Mouse (Mus musculus): Measurements from ENCODE around the gene Fbxl8. TPM values are rescaled to one million over a fixed set of nuclear protein-coding genes. Genes with fewer than 3 reads are reported as not detected.

Fbxl8 gene
- total and polyA plus RNA-seq, 3 experiments, result 5.2 to 10.5 (median 5.9) TPM

DNA sequence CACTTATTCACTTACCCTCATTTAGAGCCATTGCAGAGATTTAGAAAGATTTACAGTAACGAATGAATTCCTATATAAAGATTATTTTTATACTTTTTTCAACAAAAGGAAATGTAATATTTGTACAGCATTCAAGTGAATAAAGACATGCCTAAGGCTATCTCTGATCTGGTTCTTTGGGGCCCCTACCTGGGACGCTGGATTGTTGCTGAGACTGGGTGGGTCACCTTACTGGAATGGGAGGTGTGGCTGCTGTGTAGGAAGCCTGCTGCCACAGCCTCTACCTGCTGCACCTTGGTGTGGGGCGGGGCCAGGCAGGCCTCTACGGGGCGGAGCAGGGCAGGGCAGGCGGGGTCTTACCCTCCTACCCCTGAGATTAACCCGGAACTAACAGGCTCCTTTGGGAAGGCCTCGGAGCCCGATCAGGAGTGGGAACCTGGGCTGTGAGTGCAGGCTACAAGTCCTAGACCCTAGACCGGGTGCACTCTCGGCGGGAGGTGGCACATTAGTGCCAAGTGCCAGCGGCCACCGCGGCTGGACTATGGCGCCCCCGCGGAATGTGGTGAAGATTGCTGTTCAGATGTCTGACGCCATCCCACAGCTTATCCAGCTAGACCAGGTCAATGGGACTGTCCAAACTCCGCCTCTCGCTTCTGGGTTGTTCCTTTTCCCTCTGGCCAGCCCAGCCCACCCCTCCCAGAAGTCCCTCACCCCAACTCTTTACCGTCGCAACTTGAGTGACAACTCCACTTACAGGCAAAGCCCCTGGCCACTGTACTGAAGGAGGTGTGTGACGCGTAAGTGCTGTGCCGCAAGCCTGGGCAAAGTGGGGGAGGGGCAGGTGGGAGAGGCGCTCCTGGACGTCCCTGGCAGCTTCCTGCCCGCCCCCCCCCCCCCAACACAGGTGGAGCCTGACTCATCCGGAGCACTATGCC is 41.0 kb downstream of the Fbxl8 start, which contains the start of gene Elmo3:
Gene Elmo3, plus strand, starts transcription at position 391 of the 935 bp plus-strand sequence.
- no peak within 1 kb of the TSS for H3K9ac ChIP-seq (ENCODE audit: insufficient read depth, low read depth)
- DNase-seq (ENCODE audit: extremely low read depth), result no peak
- in situ Hi-C loops (cut with MboI; ENCODE audit: low pct_ligation_motif_present, low pct_unique_long_range_greater_than_20kb, low sequenced_read_pairs), result no loop called here
- TF ChIP-seq POLR2A (IDR thresholded peaks at IDR 0.05; ENCODE audit: low read depth, low read length) (peak; percentile 27; the same call in 1 of the 2 replicates), ZNF384 (IDR thresholded peaks at IDR 0.05; ENCODE audit: low read depth, low read length) (no peak)
- H3K4me3 ChIP-seq (replicated peaks in 1 of 3; ENCODE audit: low read depth in 2 of 3, low read length in 2 of 3, poor library complexity in 1 of 3), result peak within 1 kb of the TSS in 1 of 3 experiments; percentile 18
- H3K9me3 ChIP-seq (replicated peaks; ENCODE audit: low read length), result no peaks in the 10 kb centered on the region
- dilution Hi-C loops (cut with MboI; ENCODE audit: extremely low pct_ligation_motif_present, extremely low pct_unique_long_range_greater_than_20kb, low sequenced_read_pairs), result no loop called here
- peaks cover 4 to 54% of the 10 kb centered on the region in 2 experiments for H3K4me1 ChIP-seq (ENCODE audit: control insufficient read depth in 1 of 2, insufficient read depth in 2 of 2)
- no peaks in the 10 kb centered on the region for H3K27me3 ChIP-seq (replicated peaks)
- peaks cover 1% of the 10 kb centered on the region; the same call in 1 of the 2 replicates for H3K79me2 ChIP-seq (replicated peaks; ENCODE audit: control insufficient read depth, extremely low read depth, insufficient read depth, poor library complexity, severe bottlenecking)
- H3K36me3 ChIP-seq (replicated peaks in 1 of 2; ENCODE audit: control insufficient read depth in 1 of 2, insufficient read depth in 1 of 2, low read length in 1 of 2), result peaks cover 89 to 97% of the 10 kb centered on the region in 2 experiments
- H3K4me2 ChIP-seq (ENCODE audit: insufficient read depth, low read depth, poor library complexity, severe bottlenecking), result no peak within 1 kb of the TSS
- peak within 1 kb of the TSS; percentile 61; the same call in 1 of the 2 replicates for H3K27ac ChIP-seq (ENCODE audit: insufficient read depth, low read depth)

DNA sequence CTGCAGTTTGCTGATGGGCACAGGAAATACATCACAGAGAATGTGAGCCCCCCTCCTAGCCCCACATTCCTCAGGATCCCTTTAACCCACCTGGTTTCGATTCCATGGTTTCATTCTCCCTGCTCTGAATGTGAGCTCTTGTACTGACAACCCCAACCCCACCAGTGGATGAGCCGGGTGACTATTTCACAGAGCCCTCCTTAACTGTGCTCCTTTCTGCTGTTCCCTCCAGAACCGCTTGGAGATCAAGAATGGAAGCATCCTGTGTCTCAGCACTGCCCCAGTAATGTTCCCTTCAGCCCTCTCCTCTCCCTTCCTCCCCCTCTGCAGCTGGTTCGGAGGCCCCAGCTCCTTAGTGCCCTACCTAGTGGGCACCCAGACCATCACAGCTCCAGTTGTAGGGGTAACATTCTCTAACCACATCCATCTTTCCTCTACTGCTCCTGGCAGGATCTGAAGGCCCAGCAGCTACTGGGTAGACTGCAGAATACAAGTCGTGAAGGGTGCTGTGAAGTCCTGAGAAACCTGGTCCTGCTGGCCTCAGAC is 41.8 kb downstream of the Fbxl8 start:
- peaks cover 87 to 95% of the 10 kb centered on the region in 2 experiments for H3K36me3 ChIP-seq (replicated peaks in 1 of 2; ENCODE audit: control insufficient read depth in 1 of 2, insufficient read depth in 1 of 2, low read length in 1 of 2)
- dilution Hi-C loops (cut with MboI; ENCODE audit: extremely low pct_ligation_motif_present, extremely low pct_unique_long_range_greater_than_20kb, low sequenced_read_pairs), result no loop called here

DNA sequence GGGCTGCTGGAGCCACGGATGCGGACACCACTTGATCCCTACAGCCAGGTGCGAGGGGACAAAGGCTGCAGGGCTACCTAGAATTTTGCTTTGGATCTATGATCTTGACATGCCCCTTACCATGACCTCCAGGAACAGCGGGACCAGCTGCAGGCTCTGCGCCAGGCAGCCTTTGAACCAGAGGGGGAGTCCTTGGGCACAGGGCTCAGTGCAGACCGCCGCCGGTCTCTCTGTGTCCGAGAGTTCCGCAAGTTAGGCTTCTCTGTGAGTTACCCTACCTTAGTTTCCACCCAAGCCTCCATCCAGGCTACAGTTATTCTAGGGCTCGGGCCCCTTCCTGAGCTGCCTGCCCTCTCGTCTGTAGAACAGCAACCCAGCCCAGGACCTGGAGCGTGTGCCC is 43.2 kb downstream of the Fbxl8 start:
- Histone ChIP-seq H3K79me2 (replicated peaks; ENCODE audit: control insufficient read depth, extremely low read depth, insufficient read depth, poor library complexity, severe bottlenecking) (no peaks in the 10 kb centered on the region), H3K4me1 (ENCODE audit: control insufficient read depth in 1 of 2, insufficient read depth in 2 of 2) (peaks cover 3 to 38% of the 10 kb centered on the region in 2 experiments), H3K9me3 (replicated peaks; ENCODE audit: low read length) (peaks cover 2% of the 10 kb centered on the region), H3K27ac (ENCODE audit: insufficient read depth, low read depth) (no peak overlapping the region), H3K9ac (ENCODE audit: insufficient read depth, low read depth) (no peak overlapping the region), H3K4me3 (replicated peaks in 1 of 3; ENCODE audit: low read depth in 2 of 3, low read length in 2 of 3, poor library complexity in 1 of 3) (no peak overlapping the region), H3K4me2 (ENCODE audit: insufficient read depth, low read depth, poor library complexity, severe bottlenecking) (no peak overlapping the region), H3K27me3 (replicated peaks) (no peaks in the 10 kb centered on the region), H3K36me3 (replicated peaks in 1 of 2; ENCODE audit: control insufficient read depth in 1 of 2, insufficient read depth in 1 of 2, low read length in 1 of 2) (peaks cover 88 to 97% of the 10 kb centered on the region in 2 experiments)
- TF ChIP-seq JUND (conservative IDR thresholded peaks at IDR 0.05; ENCODE audit: low read depth, low read length), result no peak
- no peak for TF ChIP-seq CHD2 (IDR thresholded peaks at IDR 0.05; ENCODE audit: low read length)
- TF ChIP-seq EP300 (IDR thresholded peaks at IDR 0.05; ENCODE audit: low read length), result no peak
- TF ChIP-seq MYC (IDR thresholded peaks at IDR 0.05; ENCODE audit: low read depth, low read length), result no peak
- no peak for TF ChIP-seq JUN (IDR thresholded peaks at IDR 0.05; ENCODE audit: insufficient read depth, low read depth, low read length)
- in situ Hi-C loops (cut with MboI; ENCODE audit: low pct_ligation_motif_present, low pct_unique_long_range_greater_than_20kb, low sequenced_read_pairs) (no loop called here), dilution Hi-C loops (cut with MboI; ENCODE audit: extremely low pct_ligation_motif_present, extremely low pct_unique_long_range_greater_than_20kb, low sequenced_read_pairs) (no loop called here)
- no peak for DNase-seq (ENCODE audit: extremely low read depth)

More for the DNA sequence above, 41.8 kb downstream of the Fbxl8 start:
- Histone ChIP-seq H3K4me1 (ENCODE audit: control insufficient read depth in 1 of 2, insufficient read depth in 2 of 2) (peaks cover 3 to 48% of the 10 kb centered on the region in 2 experiments), H3K4me3 (replicated peaks in 1 of 3; ENCODE audit: low read depth in 2 of 3, low read length in 2 of 3, poor library complexity in 1 of 3) (no peak overlapping the region), H3K27me3 (replicated peaks) (no peaks in the 10 kb centered on the region), H3K9ac (ENCODE audit: insufficient read depth, low read depth) (no peak overlapping the region), H3K4me2 (ENCODE audit: insufficient read depth, low read depth, poor library complexity, severe bottlenecking) (no peak overlapping the region), H3K27ac (ENCODE audit: insufficient read depth, low read depth) (no peak overlapping the region), H3K9me3 (replicated peaks; ENCODE audit: low read length) (peaks cover 1% of the 10 kb centered on the region), H3K79me2 (replicated peaks; ENCODE audit: control insufficient read depth, extremely low read depth, insufficient read depth, poor library complexity, severe bottlenecking) (no peaks in the 10 kb centered on the region)
- TF ChIP-seq E2F4 (IDR thresholded peaks at IDR 0.05; ENCODE audit: insufficient replicate concordance, low read depth, low read length) (no peak), POLR2AphosphoS2 (IDR thresholded peaks at IDR 0.05; ENCODE audit: low read depth, low read length) (no peak), RAD21 (IDR thresholded peaks at IDR 0.05; ENCODE audit: low read depth, low read length) (no peak), TBP (conservative IDR thresholded peaks at IDR 0.05; ENCODE audit: low read depth, low read length) (no peak), KAT2A (IDR thresholded peaks at IDR 0.05; ENCODE audit: insufficient replicate concordance, low read length) (no peak), CHD1 (IDR thresholded peaks at IDR 0.05; ENCODE audit: low read depth, low read length) (no peak), PAX5 (IDR thresholded peaks at IDR 0.05; ENCODE audit: low read length) (no peak), ZNF384 (IDR thresholded peaks at IDR 0.05; ENCODE audit: low read depth, low read length) (no peak), ZMIZ1 (IDR thresholded peaks at IDR 0.05; ENCODE audit: low read depth, low read length) (no peak)
- in situ Hi-C loops (cut with MboI; ENCODE audit: low pct_ligation_motif_present, low pct_unique_long_range_greater_than_20kb, low sequenced_read_pairs), result no loop called here
- no peak for DNase-seq (ENCODE audit: extremely low read depth)

Measured in CH12.LX (cell line).